Mouse (Mus musculus): ENCODE results near the gene Spata21. TPM values are rescaled to one million over a fixed set of nuclear protein-coding genes. Genes with fewer than 3 reads are reported as not detected.

Spata21 gene
- total RNA-seq, 1 experiment from 2014 or later = not detected

DNA sequence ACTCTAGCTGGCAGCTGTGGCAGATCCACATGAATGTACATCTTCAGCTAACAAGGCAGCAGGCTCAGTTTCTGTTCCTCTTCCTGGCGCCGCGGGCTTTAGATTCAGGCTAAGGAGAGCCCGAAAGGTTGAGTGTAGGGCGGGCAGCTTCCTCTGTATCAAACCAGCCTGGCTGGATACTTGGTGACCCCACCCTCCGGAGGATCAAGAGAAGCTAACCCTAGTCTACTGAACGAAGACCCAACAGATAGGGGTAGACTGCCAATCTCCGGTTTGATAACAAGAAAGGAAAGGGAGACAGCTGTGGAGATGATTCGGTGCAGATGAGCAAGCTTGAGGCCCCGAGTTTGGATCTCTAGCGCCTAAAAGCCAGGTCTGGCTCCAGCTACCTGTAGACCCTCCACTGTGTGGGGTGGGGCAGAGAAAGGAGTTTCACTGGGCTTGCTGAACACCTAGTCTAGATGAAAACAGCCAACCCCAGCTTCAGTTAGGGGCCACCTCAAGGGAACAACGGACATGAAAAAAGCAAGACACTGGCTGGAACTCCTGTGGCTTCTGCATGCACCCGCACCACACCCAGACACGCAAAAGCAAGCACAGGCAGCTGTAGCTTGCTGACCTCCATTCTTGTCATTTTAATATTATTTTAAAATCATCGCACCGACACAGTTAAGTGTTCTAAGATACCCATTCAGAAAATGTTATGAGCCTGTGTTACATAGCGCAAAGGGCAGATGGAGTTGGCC lies 11.2 kb upstream of the Spata21 start:
- no peak for DNase-seq

DNA sequence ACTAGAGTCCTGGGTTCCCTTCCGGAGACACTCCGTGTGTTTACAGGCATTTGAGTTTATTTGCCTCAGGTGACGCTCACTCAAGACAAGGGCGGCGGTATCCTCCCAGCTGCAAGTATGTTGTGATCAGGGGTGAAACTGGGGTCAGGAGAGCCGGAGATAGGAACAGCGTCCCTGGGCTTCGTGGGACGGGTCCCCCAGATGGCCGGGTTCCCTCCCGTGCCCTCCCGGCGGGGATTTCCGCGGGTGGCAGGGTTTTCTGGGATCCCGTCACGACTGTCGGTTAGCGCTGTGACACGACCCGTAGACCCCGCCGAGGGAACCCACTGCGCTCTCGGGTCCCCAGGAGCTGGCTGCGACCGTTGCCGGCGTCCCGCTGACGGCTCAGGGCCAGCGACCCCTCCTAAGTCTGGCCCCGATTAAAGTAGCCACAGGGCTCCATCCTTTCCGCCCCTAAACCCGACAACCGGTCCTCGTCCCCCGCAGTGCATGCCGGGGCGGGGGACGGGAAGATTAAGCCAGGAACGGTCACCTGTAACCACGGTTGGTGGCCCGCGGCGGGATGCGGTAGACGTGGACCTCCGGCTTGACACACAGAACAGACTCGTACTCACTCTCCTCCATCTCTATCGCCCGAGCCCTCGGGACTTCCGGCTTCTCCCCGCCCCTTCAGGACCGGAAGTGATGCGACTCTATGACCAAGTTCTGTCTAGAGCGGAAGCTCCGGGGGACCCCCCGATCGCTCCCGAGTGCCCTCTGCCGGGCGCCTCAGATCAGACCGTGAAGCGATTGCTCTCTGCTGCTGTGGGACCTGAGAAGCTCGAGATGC lies 10.2 kb upstream of the Spata21 start, which contains the start of gene Necap2:
Gene Necap2, minus strand, starts transcription at position 677 of the 829 bp plus-strand sequence.
- peak; percentile 97 for DNase-seq

DNA sequence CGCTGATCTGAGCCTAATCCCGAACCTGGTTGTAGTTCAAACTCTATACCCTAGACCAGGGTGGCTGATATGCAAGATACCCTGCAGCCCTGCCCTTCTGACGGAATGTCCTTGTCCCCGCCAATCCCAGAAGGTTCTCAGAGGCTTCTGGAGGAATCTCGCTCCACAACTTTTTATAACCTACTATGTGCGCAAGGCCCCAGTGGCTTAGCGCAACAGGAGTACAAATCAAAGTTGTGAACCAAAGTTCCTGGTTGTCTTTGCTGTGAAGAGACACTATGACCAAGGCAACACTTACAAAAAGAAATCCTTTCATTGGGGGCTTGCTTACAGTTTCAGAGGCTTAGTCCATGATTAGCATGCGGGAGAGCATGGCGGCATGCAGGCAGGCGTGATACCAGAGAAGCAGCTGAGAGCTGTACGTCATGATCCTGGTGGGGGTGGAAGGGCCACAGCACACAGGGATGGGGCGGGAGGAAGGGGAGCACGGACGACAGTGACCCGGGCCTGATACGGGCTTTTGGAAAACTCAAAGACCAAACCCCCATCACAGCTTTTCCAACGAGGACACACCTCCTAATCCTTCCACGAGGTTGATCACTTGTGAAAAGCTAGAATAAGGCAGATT lies 9.5 kb upstream of the Spata21 start:
- no peak for DNase-seq

DNA sequence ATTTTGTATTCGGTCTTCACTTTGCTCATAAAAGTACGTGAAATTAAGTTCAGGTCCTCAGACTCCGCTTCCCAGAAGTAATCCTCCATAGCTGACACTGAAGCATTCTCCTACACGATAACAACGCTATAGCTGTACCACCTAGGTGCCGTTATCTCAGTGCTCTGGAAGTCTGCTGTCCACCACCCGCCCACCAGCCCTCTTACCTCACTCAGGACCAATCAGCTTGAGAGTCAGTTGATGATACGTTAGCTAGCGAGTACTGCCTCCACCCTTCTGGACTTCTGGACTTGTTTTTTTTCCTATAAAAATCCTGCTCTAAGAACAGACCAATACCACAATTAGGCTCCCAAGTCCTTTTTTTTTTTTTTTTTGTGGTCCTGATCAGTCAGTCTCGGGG lies 1.3 kb upstream of the Spata21 start:
- no peak for DNase-seq

DNA sequence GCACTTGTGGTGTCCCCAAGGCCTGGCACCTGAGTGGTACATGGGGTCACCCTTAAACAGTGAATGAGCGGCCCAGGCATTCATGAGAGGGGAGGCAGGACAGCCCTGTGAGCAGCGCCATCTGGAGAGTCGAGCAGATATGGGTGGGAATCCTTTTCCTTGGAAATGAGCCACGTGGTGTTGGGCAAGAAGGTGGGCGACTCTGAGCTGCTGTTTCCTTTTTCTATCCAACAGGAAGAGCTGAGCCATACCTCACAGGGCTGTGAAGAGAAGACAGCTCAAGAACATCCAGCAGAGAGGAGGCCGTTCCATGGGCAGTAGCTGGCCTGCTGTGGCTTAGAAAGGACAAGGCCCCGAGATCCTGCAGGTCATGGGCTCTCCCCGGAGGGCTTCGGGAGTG lies 581 bp downstream of the Spata21 start:
- no peak for DNase-seq

DNA sequence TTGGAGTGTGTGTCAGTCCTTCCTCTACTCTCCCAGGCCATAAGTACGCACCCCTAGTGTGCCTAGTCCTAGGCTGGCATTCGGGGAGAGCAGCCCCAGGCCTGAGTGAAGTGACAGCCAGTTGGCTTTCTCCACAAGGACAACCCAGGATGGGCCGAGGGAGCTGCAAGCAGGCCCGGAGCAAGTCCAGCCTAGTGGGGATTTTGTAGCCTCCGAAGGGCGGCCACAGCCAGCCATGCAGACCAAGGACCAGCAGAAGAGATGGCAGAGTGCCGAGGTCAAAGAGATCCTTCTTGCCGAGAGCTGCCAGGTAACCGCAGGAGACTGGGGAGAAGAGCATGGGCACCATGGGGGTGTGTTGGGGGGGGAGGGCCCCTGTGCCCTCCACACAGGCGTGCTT lies 6.9 kb downstream of the Spata21 start:
- DNase-seq = peak; percentile 79

DNA sequence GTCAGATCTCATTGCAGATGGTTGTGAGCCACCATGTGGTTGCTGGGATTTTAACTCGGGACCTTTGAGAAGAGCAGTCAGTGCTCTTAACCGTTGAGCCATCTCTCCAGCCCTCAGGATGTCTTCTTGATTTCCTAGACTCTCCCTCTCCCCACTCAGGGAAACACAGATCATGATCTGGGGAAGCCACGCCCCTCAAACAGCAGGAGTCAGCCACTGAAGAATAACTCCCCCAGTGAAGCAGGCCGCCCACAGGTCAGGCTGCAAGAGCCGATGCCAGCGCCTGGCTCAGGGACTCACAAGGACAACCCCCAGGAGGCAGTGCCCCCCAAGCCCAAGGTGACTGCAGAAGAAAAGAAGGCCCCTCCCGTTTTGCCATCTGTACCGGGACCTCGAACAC lies 8.6 kb downstream of the Spata21 start:
- no peak for DNase-seq

DNA sequence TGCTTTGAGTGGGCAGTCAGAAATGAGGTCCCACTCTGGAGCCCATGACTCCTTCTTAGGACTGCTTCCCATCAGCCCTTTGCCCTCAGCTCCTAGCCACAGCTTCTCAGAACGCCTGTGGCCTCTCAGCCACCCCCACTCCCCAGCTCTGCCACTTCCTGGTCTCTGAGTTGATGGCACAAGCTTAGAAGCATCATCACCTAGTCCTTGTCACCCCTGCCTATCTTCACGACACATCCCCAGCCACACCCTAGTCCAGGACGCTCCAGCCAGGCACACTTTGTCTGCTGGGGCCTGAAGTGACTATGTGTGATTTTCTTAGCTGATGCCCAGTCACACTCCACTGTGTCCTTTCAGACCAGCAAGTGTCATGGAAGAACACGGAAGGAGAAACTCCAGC lies 10.8 kb downstream of the Spata21 start:
- DNase-seq = no peak

DNA sequence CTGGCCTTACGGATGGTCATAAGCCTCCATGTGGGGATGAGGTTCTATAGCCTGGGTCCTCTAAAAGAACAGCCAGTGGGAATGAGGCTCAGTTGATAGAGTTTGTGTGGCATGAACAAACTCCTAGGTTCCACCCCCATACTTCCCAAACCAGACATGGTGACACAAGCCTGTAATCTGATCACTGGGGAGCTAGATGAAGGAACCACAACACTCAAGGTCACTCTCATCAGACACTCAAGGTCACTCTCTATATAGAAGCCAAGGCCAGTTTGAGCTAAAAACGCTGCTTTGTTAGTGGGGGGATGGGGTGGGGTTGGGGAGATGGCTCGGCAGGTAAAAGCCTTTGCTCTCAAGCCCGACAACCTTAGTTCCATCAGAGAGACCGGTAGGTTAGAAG lies 11.8 kb downstream of the Spata21 start:
- DNase-seq = no peak

DNA sequence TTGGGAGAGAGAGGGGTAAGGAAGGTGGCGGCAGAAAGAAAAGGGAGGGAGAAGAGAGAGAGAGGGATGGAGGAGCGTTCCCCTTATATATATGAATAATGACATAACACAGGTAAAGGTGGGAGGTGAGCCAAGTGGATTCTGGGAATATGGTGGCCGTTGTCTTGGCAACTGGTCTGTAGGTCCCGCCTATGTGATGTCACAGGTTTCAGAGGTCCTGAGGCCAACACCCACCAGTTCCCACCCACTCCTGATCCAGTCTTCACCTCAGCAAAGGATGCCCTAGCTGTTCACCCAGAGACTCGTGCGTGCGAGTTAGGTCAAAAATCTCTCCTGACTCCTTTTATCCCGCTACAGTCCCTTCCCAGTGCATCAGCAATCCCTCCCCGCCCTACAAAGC lies 13.2 kb downstream of the Spata21 start:
- no peak for DNase-seq

DNA sequence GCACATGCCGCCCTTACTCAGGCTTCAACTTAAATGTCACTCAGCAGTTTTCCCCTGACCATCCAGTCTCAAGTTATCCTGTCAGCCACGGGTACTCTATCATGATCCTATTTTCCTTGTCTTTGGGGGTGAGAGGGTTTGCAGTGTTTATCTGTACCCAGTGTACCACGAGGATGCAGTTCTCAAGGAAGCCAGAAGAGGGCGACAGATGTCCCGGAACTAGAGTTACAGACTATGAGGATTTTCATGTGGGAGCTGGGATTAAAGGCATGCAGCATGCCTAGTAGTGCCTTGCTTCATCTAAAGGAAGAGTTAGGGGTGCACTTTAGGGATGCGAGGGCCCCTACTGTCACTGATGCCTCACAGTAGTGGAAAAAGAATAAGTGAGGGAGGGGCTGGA lies 13.7 kb downstream of the Spata21 start:
- peak; percentile 69 for DNase-seq

DNA sequence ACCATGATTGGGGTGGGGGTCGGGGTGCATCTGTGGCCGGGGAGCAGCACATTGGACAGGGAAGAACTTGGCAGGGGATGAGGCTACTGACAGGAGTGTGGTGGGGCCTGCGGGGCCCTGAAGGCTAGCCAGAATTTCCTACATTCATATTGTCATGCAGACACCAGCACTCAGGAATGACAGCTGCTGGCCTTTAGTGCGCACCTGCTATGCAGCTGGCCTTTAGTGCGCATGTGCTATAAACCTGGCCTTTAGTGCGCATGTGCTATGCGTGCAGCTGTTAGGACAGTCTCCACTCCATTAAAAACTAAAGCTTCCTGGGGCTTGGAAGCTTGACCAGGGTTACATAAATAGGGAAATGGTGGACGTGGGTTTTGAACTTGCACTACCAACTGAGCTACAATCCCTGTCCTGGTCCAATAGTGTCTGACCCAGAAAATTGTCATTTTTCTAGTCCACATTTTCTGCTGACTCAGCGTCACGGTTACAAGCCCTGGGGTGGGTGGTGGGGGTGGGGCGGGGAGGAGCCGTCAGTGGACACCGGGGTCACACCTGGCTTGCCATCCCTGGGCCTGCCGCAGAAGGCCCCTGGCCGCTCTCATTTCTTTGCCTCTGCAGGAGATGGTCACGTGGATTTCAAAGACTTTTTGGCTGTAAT lies 18.5 kb downstream of the Spata21 start:
- no peak for DNase-seq

DNA sequence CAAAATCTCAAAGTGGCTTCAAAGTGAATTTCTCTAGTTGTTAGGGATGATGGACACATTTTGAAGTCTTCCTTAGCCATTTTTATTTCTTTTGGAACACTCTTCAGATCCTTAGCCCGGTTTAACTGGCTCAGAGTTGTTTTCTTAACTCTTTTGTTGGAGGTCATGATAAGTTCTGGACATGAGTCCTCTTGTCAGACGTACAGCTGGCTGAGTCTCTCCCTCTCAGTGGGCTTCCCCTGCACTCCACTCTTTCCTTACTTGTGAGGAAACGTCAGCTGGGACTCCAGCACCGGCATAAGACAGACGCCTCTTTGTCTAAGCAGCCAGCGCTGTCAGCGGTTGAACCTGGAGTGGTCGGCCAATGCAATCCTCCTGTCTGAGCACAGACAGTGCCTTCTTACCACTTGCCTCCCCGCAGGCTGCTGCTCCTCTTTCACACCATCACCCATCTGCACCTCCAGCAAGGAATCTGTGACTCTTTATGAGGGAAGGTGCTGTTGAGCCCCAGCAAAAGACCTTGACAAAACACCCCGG lies 20.1 kb downstream of the Spata21 start:
- no peak for DNase-seq

DNA sequence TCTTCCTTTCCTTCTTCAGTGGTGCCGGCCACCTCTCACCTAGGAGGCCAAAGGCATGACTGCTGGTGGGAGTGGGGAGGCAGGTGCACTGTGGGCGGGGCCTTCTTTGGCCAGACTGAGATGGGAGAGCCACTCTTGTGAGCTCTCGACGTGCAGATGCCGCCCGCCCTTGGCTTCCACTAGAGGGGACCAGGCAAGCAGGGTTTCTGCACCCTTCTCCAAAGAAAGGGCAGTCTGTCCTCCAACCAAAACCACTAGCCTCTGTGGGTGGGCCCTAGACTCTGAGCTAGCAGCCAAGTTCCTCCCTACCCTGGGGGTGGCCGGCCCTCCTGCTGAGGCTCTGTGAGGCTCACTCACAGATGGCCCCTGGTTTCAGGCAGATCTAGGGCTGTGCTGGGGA lies 25.7 kb downstream of the Spata21 start:
- no peak for DNase-seq

DNA sequence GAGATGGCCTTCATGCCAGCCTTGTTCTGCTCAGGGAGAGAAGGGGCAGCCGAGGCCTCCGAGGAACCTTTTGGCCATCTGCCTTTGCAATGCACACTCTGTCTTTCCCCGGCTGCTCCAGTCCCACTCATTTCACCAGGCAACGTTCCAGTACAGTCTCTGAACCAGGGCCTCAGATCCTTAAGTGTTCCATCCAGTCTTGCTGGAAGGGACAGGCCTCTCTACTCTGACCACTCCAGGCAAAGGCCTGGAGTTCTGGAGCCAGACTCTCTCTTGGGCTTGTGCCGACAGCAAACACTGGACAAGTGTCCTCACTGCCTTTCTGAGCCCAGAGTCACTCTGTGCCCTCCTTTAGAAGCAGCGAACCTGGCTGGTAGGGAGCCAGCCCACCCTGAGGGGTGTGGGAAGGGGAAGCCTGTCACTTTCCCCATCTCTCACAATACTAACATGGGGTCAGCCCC lies 26.4 kb downstream of the Spata21 start:
- DNase-seq = peak; percentile 62

DNA sequence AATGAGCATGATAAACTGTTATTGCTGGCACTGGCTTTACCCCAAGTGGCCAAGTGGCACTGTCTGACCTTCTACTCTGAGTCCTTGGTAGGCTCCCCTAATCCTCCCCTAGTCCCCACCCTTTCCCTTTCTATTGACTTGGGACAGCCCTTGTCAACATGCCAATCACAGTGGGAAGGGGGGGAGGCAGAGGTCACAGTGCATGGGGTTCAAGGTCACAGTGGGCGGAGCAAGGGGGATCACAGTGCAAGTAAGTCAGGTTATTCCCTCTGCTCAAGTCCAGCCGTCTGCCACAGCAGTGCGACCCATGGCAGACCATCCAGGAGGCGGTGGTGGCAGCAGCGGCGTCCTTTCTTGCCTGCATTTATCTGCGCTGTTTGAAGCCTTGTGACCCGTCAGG lies 27.3 kb downstream of the Spata21 start:
- peak; percentile 57 for DNase-seq

DNA sequence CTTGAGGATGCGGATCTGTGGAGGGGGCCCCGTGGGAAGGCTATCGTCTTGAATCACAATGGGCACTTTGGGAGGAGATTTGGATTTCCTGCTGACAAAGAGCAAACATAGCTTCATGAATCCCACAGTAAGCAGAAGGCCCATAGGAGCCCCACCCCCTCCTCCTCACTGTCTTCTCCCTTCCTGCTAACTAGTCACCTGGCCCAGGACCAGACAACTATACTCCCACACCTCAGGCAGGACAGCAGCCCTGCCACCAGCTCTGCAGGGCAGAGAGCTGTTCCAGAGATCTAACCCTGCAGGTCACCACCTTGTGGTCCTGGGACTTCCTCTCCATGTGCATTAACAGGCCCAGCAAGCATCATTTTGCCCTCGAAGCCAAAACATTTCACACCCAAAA lies 30.6 kb downstream of the Spata21 start:
- DNase-seq = no peak

DNA sequence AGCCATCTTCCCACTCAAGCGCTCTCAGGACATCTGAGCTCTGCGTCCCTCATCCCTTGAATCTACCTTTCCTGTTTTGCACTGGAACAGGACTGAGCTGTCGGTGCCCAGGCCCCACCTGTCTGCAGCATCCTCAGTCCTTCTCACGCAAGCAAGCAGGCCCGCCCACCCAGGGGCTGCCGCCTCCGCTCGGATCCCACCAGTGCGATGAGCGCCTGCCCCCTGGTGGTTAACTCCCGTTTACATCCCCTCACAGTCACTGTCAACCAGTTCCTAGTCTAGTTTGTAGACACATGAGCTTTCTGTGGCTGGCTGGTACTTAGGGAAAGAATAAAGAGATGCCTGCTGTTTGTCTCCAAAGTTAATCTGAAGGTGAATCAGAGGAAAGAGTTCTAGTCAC lies 32.6 kb downstream of the Spata21 start:
- peak; percentile 69 for DNase-seq

DNA sequence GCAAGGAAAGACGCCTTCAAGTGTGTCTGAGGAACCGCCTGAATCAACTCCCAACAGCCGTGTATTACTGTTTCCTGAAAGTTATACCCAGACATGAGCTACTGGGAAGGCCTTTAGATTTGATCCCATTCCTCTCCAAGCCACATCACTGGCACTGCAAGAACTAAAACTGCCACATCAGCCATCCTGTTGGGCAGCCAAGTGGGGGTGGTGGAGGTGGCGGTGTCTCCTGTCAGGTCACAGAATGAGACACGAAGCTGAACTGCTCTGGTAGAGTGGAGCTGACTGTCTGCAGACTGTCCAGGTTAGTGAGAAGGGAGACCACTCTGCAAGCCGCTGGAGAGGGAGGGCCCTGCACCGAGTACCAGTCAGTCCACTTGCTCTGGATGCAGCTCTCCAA lies 34.5 kb downstream of the Spata21 start:
- no peak for DNase-seq

DNA sequence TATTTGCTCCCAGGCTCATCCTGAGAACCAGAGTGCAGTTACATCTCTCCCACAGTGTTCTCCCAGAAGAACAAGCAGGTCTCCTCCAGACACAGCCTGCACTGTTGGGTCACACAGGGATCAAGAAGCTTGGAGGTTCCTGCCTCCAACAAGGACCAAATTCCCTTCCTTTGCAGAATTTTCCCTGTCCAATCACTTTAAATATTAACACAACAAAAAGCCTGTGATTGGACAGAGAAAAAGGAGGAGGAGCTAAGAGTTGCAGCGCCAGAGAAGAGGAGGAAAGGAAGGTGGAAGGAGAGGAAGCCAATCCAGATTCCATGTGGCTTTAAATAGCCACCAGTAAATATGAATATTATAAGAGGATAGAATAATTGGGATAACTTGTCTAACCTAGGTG lies 34.9 kb downstream of the Spata21 start:
- DNase-seq = no peak

DNA sequence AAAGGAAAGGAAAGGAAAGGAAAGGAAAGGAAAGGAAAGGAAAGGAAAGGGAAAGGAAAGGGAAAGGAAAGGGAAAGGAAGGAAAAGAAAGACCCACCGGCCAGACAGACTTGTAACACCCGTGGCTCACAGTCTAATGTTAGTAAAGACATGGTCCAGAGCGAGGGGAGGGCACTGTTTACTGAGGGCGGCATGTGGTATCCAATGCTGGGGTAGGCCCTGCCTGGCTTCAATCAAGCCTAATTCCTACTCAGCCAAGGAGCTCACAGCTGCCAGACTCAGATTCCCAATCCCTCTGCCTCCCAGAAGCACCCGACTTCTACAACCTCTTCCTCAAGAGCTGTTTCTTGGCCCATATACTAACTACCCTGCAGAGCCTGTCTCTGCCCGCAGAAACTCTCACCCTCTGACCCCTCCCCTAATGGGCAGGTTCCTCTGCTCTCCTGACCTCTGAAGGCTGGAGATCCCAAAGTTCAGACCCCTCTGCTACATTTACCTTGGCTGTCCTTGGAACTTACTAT lies 41.1 kb downstream of the Spata21 start:
- no peak for DNase-seq
